Mouse (Mus musculus): ENCODE measurements around the gene Tbc1d10b.
A peak's percentile ranks its signal among the peaks of the same experiment; 100 is the strongest.

Gene Tbc1d10b

GRCm38 (mm10) chr7:127231826-127232621 lies 23.8 kb upstream of the Tbc1d10b start:
- peak overlapping the region; percentile 95 for H3K4me3 ChIP-seq (replicated peaks; ENCODE audit: low read length)
- TF ChIP-seq CTCF (conservative IDR thresholded peaks at IDR 0.05; ENCODE audit: low read length), result no peak
- no peak for TF ChIP-seq POU5F1 (IDR thresholded peaks at IDR 0.05; ENCODE audit: borderline replicate concordance, low read length)
- no peak for TF ChIP-seq NANOG (IDR thresholded peaks at IDR 0.05; ENCODE audit: borderline replicate concordance, low read length)
- H3K36me3 ChIP-seq (ENCODE audit: insufficient read depth, low read length), result peaks cover 58% of the 10 kb centered on the region
- H3K27me3 ChIP-seq (ENCODE audit: insufficient read depth, low read length), result no peaks in the 10 kb centered on the region
- peaks cover 68% of the 10 kb centered on the region for H3K4me1 ChIP-seq (replicated peaks; ENCODE audit: low read depth, low read length)
- peaks cover 33% of the 10 kb centered on the region for H3K9me3 ChIP-seq (ENCODE audit: low read length)

- H3K27me3 ChIP-seq (ENCODE audit: insufficient read depth, low read length), result no peaks in the 10 kb centered on the region
- peaks cover 67% of the 10 kb centered on the region for H3K4me1 ChIP-seq (replicated peaks; ENCODE audit: low read depth, low read length)
- peak overlapping the region; percentile 95 for H3K4me3 ChIP-seq (replicated peaks; ENCODE audit: low read length)
- H3K9me3 ChIP-seq (ENCODE audit: low read length), result peaks cover 27% of the 10 kb centered on the region
- TF ChIP-seq CTCF (conservative IDR thresholded peaks at IDR 0.05; ENCODE audit: low read length) (no peak), NANOG (IDR thresholded peaks at IDR 0.05; ENCODE audit: borderline replicate concordance, low read length) (no peak), POU5F1 (IDR thresholded peaks at IDR 0.05; ENCODE audit: borderline replicate concordance, low read length) (no peak)
- peaks cover 55% of the 10 kb centered on the region for H3K36me3 ChIP-seq (ENCODE audit: insufficient read depth, low read length)
Measured at GRCm38 (mm10) chr7:127231376-127231775, 23.1 kb upstream of the Tbc1d10b start.

- H3K9me3 ChIP-seq (ENCODE audit: low read length), result 0 out of 2 replicates have a peak, but pooled peaks cover 3% of the 10 kb centered on the region
- H3K4me3 ChIP-seq (replicated peaks; ENCODE audit: low read length), result 0 out of 2 replicates have a peak overlapping the region, but pooled peaks have one; percentile 95
- peaks cover 78% of the 10 kb centered on the region for H3K4me1 ChIP-seq (replicated peaks; ENCODE audit: low read depth, low read length)
- H3K36me3 ChIP-seq (ENCODE audit: insufficient read depth, low read length), result peaks cover 33% of the 10 kb centered on the region
- TF ChIP-seq CTCF (conservative IDR thresholded peaks at IDR 0.05; ENCODE audit: low read length) (peak; percentile 59), POU5F1 (IDR thresholded peaks at IDR 0.05; ENCODE audit: borderline replicate concordance, low read length) (no peak)
- no peaks in the 10 kb centered on the region for H3K27me3 ChIP-seq (ENCODE audit: insufficient read depth, low read length)
Measured at GRCm38 (mm10) chr7:127228615-127229303, 20.5 kb upstream of the Tbc1d10b start.

GRCm38 (mm10) chr7:127225147-127225995 lies 17.1 kb upstream of the Tbc1d10b start:
- H3K27me3 ChIP-seq (ENCODE audit: insufficient read depth, low read length), result no peaks in the 10 kb centered on the region

DNA sequence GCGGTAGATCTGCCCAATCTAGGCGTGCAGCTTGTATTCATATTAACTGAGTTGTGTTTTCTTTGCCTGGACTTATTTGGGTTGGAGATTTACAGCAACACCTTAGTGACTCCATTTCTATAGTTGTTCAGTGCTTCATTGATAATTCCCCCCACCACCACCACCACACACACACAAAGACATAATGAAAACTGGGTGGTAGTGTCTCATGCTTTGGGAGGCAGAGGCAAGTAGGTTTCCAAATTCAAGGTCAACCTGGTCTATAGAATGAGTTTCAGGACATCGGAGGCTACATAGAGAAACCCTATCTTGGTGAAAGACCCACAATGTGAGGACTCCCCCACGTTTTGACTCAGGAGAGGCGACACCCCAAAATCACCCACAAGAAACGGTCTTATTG lies 16.3 kb upstream of the Tbc1d10b start:
- 0 out of 2 replicates have a peak, but pooled peaks cover 8% of the 10 kb centered on the region for H3K9me3 ChIP-seq (ENCODE audit: low read length)
- H3K4me3 ChIP-seq (replicated peaks; ENCODE audit: low read length), result peak overlapping the region; percentile 28
- no peak for TF ChIP-seq POU5F1 (IDR thresholded peaks at IDR 0.05; ENCODE audit: borderline replicate concordance, low read length)
- TF ChIP-seq CTCF (conservative IDR thresholded peaks at IDR 0.05; ENCODE audit: low read length), result no peak
- no peak for TF ChIP-seq NANOG (IDR thresholded peaks at IDR 0.05; ENCODE audit: borderline replicate concordance, low read length)
- H3K4me1 ChIP-seq (replicated peaks; ENCODE audit: low read depth, low read length), result peaks cover 94% of the 10 kb centered on the region
- no peaks in the 10 kb centered on the region for H3K27me3 ChIP-seq (ENCODE audit: insufficient read depth, low read length)
- H3K36me3 ChIP-seq (ENCODE audit: insufficient read depth, low read length), result peaks cover 23% of the 10 kb centered on the region

More at GRCm38 (mm10) chr7:127225147-127225995, 17.1 kb upstream of the Tbc1d10b start:
- peaks cover 94% of the 10 kb centered on the region for H3K4me1 ChIP-seq (replicated peaks; ENCODE audit: low read depth, low read length)
- H3K36me3 ChIP-seq (ENCODE audit: insufficient read depth, low read length), result peaks cover 31% of the 10 kb centered on the region
- 0 out of 2 replicates have a peak, but pooled peaks cover 8% of the 10 kb centered on the region for H3K9me3 ChIP-seq (ENCODE audit: low read length)
- TF ChIP-seq NANOG (IDR thresholded peaks at IDR 0.05; ENCODE audit: borderline replicate concordance, low read length), result peak; percentile 82
- no peak for TF ChIP-seq CTCF (conservative IDR thresholded peaks at IDR 0.05; ENCODE audit: low read length)
- TF ChIP-seq POU5F1 (IDR thresholded peaks at IDR 0.05; ENCODE audit: borderline replicate concordance, low read length), result no peak
- H3K4me3 ChIP-seq (replicated peaks; ENCODE audit: low read length), result peak overlapping the region; percentile 45

- no peak for TF ChIP-seq CTCF (conservative IDR thresholded peaks at IDR 0.05; ENCODE audit: low read length)
- no peak for TF ChIP-seq POU5F1 (IDR thresholded peaks at IDR 0.05; ENCODE audit: borderline replicate concordance, low read length)
- TF ChIP-seq NANOG (IDR thresholded peaks at IDR 0.05; ENCODE audit: borderline replicate concordance, low read length), result peak; percentile 3; the same call in 1 of the 2 replicates
- H3K36me3 ChIP-seq (ENCODE audit: insufficient read depth, low read length), result peaks cover 17% of the 10 kb centered on the region; the same call in 1 of the 2 replicates
- H3K4me3 ChIP-seq (replicated peaks; ENCODE audit: low read length), result peak overlapping the region; percentile 43
- 0 out of 2 replicates have a peak, but pooled peaks cover 8% of the 10 kb centered on the region for H3K9me3 ChIP-seq (ENCODE audit: low read length)
- no peaks in the 10 kb centered on the region for H3K27me3 ChIP-seq (ENCODE audit: insufficient read depth, low read length)
- H3K4me1 ChIP-seq (replicated peaks; ENCODE audit: low read depth, low read length), result peaks cover 94% of the 10 kb centered on the region
Measured at GRCm38 (mm10) chr7:127223515-127224478, 15.5 kb upstream of the Tbc1d10b start.

DNA sequence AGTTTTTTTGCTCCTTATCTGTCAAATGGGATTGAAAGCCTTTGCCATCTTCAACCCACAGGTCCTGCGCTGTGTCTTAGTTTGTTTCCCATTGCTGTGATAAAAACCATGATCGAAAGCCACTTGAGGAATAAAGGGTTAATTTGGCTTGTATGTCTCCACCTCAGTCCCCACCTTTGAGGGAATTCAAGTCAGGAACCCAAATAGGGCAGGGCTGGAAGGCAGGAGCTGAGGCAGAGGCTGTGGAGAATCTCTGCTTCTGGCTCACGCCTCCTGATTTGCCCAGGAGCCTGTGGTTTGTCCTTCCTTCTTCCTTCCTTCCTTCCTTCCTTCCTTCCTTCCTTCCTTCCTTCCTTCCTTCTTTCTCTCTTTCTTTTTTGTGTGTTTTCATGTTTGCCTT lies 14.8 kb upstream of the Tbc1d10b start:
- no peak for TF ChIP-seq CTCF (conservative IDR thresholded peaks at IDR 0.05; ENCODE audit: low read length)
- no peak for TF ChIP-seq NANOG (IDR thresholded peaks at IDR 0.05; ENCODE audit: borderline replicate concordance, low read length)
- TF ChIP-seq POU5F1 (IDR thresholded peaks at IDR 0.05; ENCODE audit: borderline replicate concordance, low read length), result no peak
- no peaks in the 10 kb centered on the region for H3K27me3 ChIP-seq (ENCODE audit: insufficient read depth, low read length)
- 0 out of 2 replicates have a peak, but pooled peaks cover 8% of the 10 kb centered on the region for H3K9me3 ChIP-seq (ENCODE audit: low read length)
- peaks cover 17% of the 10 kb centered on the region; the same call in 1 of the 2 replicates for H3K36me3 ChIP-seq (ENCODE audit: insufficient read depth, low read length)
- peak overlapping the region; percentile 43 for H3K4me3 ChIP-seq (replicated peaks; ENCODE audit: low read length)
- H3K4me1 ChIP-seq (replicated peaks; ENCODE audit: low read depth, low read length), result peaks cover 94% of the 10 kb centered on the region
